Mouse (Mus musculus): Measurements from ENCODE around the gene Scd3. TPM values are rescaled to one million over a fixed set of nuclear protein-coding genes. Genes with fewer than 3 reads are reported as not detected.
A peak's percentile ranks its signal among the peaks of the same experiment; 100 is the strongest.
"Not testable (repeated sequence)": the region's sequence is repeated elsewhere in the genome, so short reads cannot be mapped to it uniquely, and the experiment has no call there.

Gene Scd3
- total RNA-seq, 2 experiments from 2014 or later: not detected

GRCm38 (mm10) chr19:44230212-44230611, 27.1 kb downstream of the Scd3 start:
- ATAC-seq (replicated peaks; ENCODE audit: low FRiP score, poor library complexity, severe bottlenecking): no peak

GRCm38 (mm10) chr19:44231608-44232151, 28.6 kb downstream of the Scd3 start:
- no peak for ATAC-seq (replicated peaks; ENCODE audit: low FRiP score, poor library complexity, severe bottlenecking)

GRCm38 (mm10) chr19:44237471-44238006, 34.5 kb downstream of the Scd3 start:
- ATAC-seq (replicated peaks; ENCODE audit: low FRiP score, poor library complexity, severe bottlenecking): no peak

GRCm38 (mm10) chr19:44238906-44239305, 35.8 kb downstream of the Scd3 start:
- ATAC-seq (replicated peaks; ENCODE audit: low FRiP score, poor library complexity, severe bottlenecking): no peak

- ATAC-seq (replicated peaks; ENCODE audit: low FRiP score, poor library complexity, severe bottlenecking): no peak
These were observed 42.7 kb downstream of the Scd3 start for GRCm38 (mm10) chr19:44245761-44246171.

GRCm38 (mm10) chr19:44246341-44246911, 43.4 kb downstream of the Scd3 start:
- ATAC-seq (replicated peaks; ENCODE audit: low FRiP score, poor library complexity, severe bottlenecking): no peak

- peak; percentile 7; the same call in 1 of the 2 replicates for ATAC-seq (replicated peaks; ENCODE audit: low FRiP score, poor library complexity, severe bottlenecking)
These were observed 44.4 kb downstream of the Scd3 start for GRCm38 (mm10) chr19:44247281-44248080.

- peak; percentile 98 for ATAC-seq (replicated peaks; ENCODE audit: low FRiP score, poor library complexity, severe bottlenecking)
These were observed 45.2 kb downstream of the Scd3 start for GRCm38 (mm10) chr19:44248081-44248853.

- no peak for ATAC-seq (replicated peaks; ENCODE audit: low FRiP score, poor library complexity, severe bottlenecking)
These were observed 45.8 kb downstream of the Scd3 start for GRCm38 (mm10) chr19:44248854-44249351.

- ATAC-seq (replicated peaks; ENCODE audit: low FRiP score, poor library complexity, severe bottlenecking): not testable (repeated sequence)
These were observed 48.1 kb downstream of the Scd3 start for GRCm38 (mm10) chr19:44251138-44251537.

GRCm38 (mm10) chr19:44251936-44252558, 49.0 kb downstream of the Scd3 start:
- ATAC-seq (replicated peaks; ENCODE audit: low FRiP score, poor library complexity, severe bottlenecking): no peak

- not testable (repeated sequence) for ATAC-seq (replicated peaks; ENCODE audit: low FRiP score, poor library complexity, severe bottlenecking)
These were observed 51.0 kb downstream of the Scd3 start for GRCm38 (mm10) chr19:44254106-44254505.

GRCm38 (mm10) chr19:44257377-44257966, 54.4 kb downstream of the Scd3 start:
- no peak for ATAC-seq (replicated peaks; ENCODE audit: low FRiP score, poor library complexity, severe bottlenecking)

GRCm38 (mm10) chr19:44259484-44259883, 56.4 kb downstream of the Scd3 start:
- ATAC-seq (replicated peaks; ENCODE audit: low FRiP score, poor library complexity, severe bottlenecking): no peak

GRCm38 (mm10) chr19:44260487-44260886, 57.4 kb downstream of the Scd3 start:
- ATAC-seq (replicated peaks; ENCODE audit: low FRiP score, poor library complexity, severe bottlenecking): no peak

- ATAC-seq (replicated peaks; ENCODE audit: low FRiP score, poor library complexity, severe bottlenecking): no peak
These were observed 58.7 kb downstream of the Scd3 start for GRCm38 (mm10) chr19:44261774-44262173.

GRCm38 (mm10) chr19:44263581-44263980, 60.5 kb downstream of the Scd3 start:
- no peak for ATAC-seq (replicated peaks; ENCODE audit: low FRiP score, poor library complexity, severe bottlenecking)

GRCm38 (mm10) chr19:44264226-44264625, 61.2 kb downstream of the Scd3 start:
- ATAC-seq (replicated peaks; ENCODE audit: low FRiP score, poor library complexity, severe bottlenecking): no peak

- ATAC-seq (replicated peaks; ENCODE audit: low FRiP score, poor library complexity, severe bottlenecking): no peak
These were observed 62.2 kb downstream of the Scd3 start for GRCm38 (mm10) chr19:44265300-44265699.
